Mouse (Mus musculus) lung, embryonic 16.5 days (tissue): ENCODE data around the gene Inpp4b. TPM values are rescaled to one million over a fixed set of nuclear protein-coding genes. Genes with fewer than 3 reads are reported as not detected.

Experiments used
- ATAC-seq: fragments of 200-750 bp; cut with Nextera tagmentation; 2 replicates; pipeline ENCODE4 v1.8.0; 2017; ENCODE audit warnings: low read depth, mild to moderate bottlenecking, moderate library complexity
- H3K27ac ChIP-seq: fragments of 300-500 bp; sonication (generic); 2 replicates; pipeline ENCODE4 v1.5.1; 2014; ENCODE audit warnings: mild to moderate bottlenecking, control low read depth, low read length
- H3K27me3 ChIP-seq: fragments of 300-500 bp; sonication (generic); 2 replicates; pipeline ENCODE4 v1.6.1; 2014; ENCODE audit warnings: low read depth, low read length, mixed read lengths; ENCODE audit not compliant: control insufficient read depth, insufficient read depth
- H3K36me3 ChIP-seq: fragments of 300-500 bp; sonication (generic); 2 replicates; pipeline ENCODE4 v1.6.1; 2014; ENCODE audit warnings: low read length; ENCODE audit not compliant: control insufficient read depth, insufficient read depth
- H3K4me1 ChIP-seq: fragments of 300-500 bp; sonication (generic); replicated peaks from 2 replicates; pipeline ENCODE4 v1.6.1; 2014; ENCODE audit warnings: low read length, mixed read lengths; ENCODE audit not compliant: control insufficient read depth, insufficient read depth
- H3K4me2 ChIP-seq: fragments of 300-500 bp; sonication (generic); 2 replicates; pipeline ENCODE4 v1.6.1; 2014; ENCODE audit warnings: low read depth, low read length, control low read depth
- H3K4me3 ChIP-seq: fragments of 300-500 bp; sonication (generic); 2 replicates; pipeline ENCODE4 v1.5.1; 2014; ENCODE audit warnings: mild to moderate bottlenecking, low read length, control low read depth
- H3K9ac ChIP-seq: fragments of 300-500 bp; sonication (generic); 2 replicates; pipeline ENCODE4 v1.6.1; 2014; ENCODE audit warnings: low read length, control low read depth
- H3K9me3 ChIP-seq: fragments of 300-500 bp; sonication (generic); 2 replicates; pipeline ENCODE4 v1.6.1; 2016; ENCODE audit warnings: low read length; ENCODE audit not compliant: control insufficient read depth
- WGBS: fragments of 180-500 bp; shearing (Covaris S2); extraction: QIAGEN DNeasy Blood & Tissue Kit; methylation state at CpG from one replicate; pipeline ENCODE4 v1.1.7; 2014; 5-methylcytosine and 5-hydroxymethylcytosine counted together
- polyA plus RNA-seq: library from polyadenylated mRNA; unstranded; fragments of >200 nt; fragmentation: Nextera tagmentation; extraction: Ambion mirVana; gene quantifications from 2 replicates; pipeline ENCODE4 v1.2.1, GENCODE M21; 2015

Gene Inpp4b
- 15.6 and 16.5 TPM in 2 replicates for polyA plus RNA-seq

- Histone ChIP-seq H3K27ac (no peak within 1 kb of the TSS), H3K9ac (peak within 1 kb of the TSS; percentile 53), H3K36me3 (no peaks in the 10 kb centered on the region), H3K4me2 (peak within 1 kb of the TSS; percentile 98), H3K4me3 (peak within 1 kb of the TSS; percentile 50), H3K27me3 (no peaks in the 10 kb centered on the region; the same call in 1 of the 2 replicates), H3K9me3 (no peaks in the 10 kb centered on the region), H3K4me1 (no peaks in the 10 kb centered on the region; the same call in 1 of the 2 replicates)
- WGBS = under 1% methylated on average over 37 of the region's 46 CpGs
- peak; percentile 81 for ATAC-seq
Measured at GRCm38 (mm10) chr8:81342236-81342998, at the start of gene Inpp4b. Gene Inpp4b (plus strand): TSS chr8:81342556.

- no peaks in the 10 kb centered on the region for H3K36me3 ChIP-seq
- no peak for ATAC-seq
- no peaks in the 10 kb centered on the region for H3K27me3 ChIP-seq
- WGBS = 69% methylated on average over 2 of the region's 2 CpGs
- H3K4me3 ChIP-seq = no peak overlapping the region
- no peak overlapping the region for H3K9ac ChIP-seq
- H3K4me2 ChIP-seq = no peak overlapping the region
- no peaks in the 10 kb centered on the region for H3K9me3 ChIP-seq
- no peaks in the 10 kb centered on the region for H3K4me1 ChIP-seq
- no peak overlapping the region for H3K27ac ChIP-seq
Measured at GRCm38 (mm10) chr8:81335250-81335649, 7.1 kb upstream of the Inpp4b start.

GRCm38 (mm10) chr8:81341191-81341590 is 1.2 kb upstream of the Inpp4b start:
- Histone ChIP-seq H3K4me3 (no peak overlapping the region), H3K4me2 (no peak overlapping the region)
- ATAC-seq = no peak

GRCm38 (mm10) chr8:81341591-81342235 is 643 bp upstream of the Inpp4b start:
- no peak overlapping the region for H3K27ac ChIP-seq
- peak; percentile 72 for ATAC-seq

More at GRCm38 (mm10) chr8:81341191-81341590, 1.2 kb upstream of the Inpp4b start:
- Histone ChIP-seq H3K9me3 (no peaks in the 10 kb centered on the region), H3K27me3 (no peaks in the 10 kb centered on the region; the same call in 1 of the 2 replicates), H3K27ac (no peak overlapping the region), H3K36me3 (no peaks in the 10 kb centered on the region), H3K9ac (no peak overlapping the region), H3K4me1 (no peaks in the 10 kb centered on the region; the same call in 1 of the 2 replicates)
- whole genome bisulfite sequencing = 41% methylated on average over 5 of the region's 5 CpGs

GRCm38 (mm10) chr8:81342999-81343302 is 595 bp downstream of the Inpp4b start:
- H3K27ac ChIP-seq = no peak overlapping the region
- H3K9ac ChIP-seq = no peak overlapping the region; the same call in 1 of the 2 replicates
- H3K36me3 ChIP-seq = no peaks in the 10 kb centered on the region
- 17% methylated on average over 3 of the region's 3 CpGs for WGBS
- H3K9me3 ChIP-seq = no peaks in the 10 kb centered on the region
- no peaks in the 10 kb centered on the region; the same call in 1 of the 2 replicates for H3K27me3 ChIP-seq
- ATAC-seq = no peak
- peak overlapping the region; percentile 50 for H3K4me3 ChIP-seq
- peak overlapping the region; percentile 98 for H3K4me2 ChIP-seq
- no peaks in the 10 kb centered on the region; the same call in 1 of the 2 replicates for H3K4me1 ChIP-seq

More at GRCm38 (mm10) chr8:81341591-81342235, 643 bp upstream of the Inpp4b start:
- Histone ChIP-seq H3K27me3 (no peaks in the 10 kb centered on the region; the same call in 1 of the 2 replicates), H3K4me2 (peak overlapping the region; percentile 98), H3K4me1 (no peaks in the 10 kb centered on the region; the same call in 1 of the 2 replicates), H3K9ac (peak overlapping the region; percentile 53), H3K9me3 (no peaks in the 10 kb centered on the region), H3K36me3 (no peaks in the 10 kb centered on the region), H3K4me3 (peak overlapping the region; percentile 50)
- 2% methylated on average over 20 of the region's 23 CpGs for WGBS

- Histone ChIP-seq H3K4me2 (no peak overlapping the region), H3K9ac (no peak overlapping the region), H3K36me3 (no peaks in the 10 kb centered on the region), H3K9me3 (no peaks in the 10 kb centered on the region), H3K4me3 (no peak overlapping the region), H3K27me3 (no peaks in the 10 kb centered on the region; the same call in 1 of the 2 replicates), H3K4me1 (no peaks in the 10 kb centered on the region; the same call in 1 of the 2 replicates), H3K27ac (no peak overlapping the region)
- no peak for ATAC-seq
- 65% methylated on average over 2 of the region's 2 CpGs for WGBS
Measured at GRCm38 (mm10) chr8:81345170-81345697, 2.9 kb downstream of the Inpp4b start.

- ATAC-seq = no peak
- no peak overlapping the region for H3K4me3 ChIP-seq
- H3K4me2 ChIP-seq = no peak overlapping the region
- H3K4me1 ChIP-seq = no peaks in the 10 kb centered on the region
- no peak overlapping the region for H3K27ac ChIP-seq
- no peaks in the 10 kb centered on the region; the same call in 1 of the 2 replicates for H3K27me3 ChIP-seq
- no peak overlapping the region for H3K9ac ChIP-seq
- H3K9me3 ChIP-seq = no peaks in the 10 kb centered on the region
- no peaks in the 10 kb centered on the region for H3K36me3 ChIP-seq
- 82% methylated on average over 1 of the region's 1 CpGs for WGBS
Measured at GRCm38 (mm10) chr8:81349452-81349851, 7.1 kb downstream of the Inpp4b start.

- no peaks in the 10 kb centered on the region for H3K4me1 ChIP-seq
- WGBS = 84% methylated on average over 5 of the region's 5 CpGs
- H3K9me3 ChIP-seq = no peaks in the 10 kb centered on the region
- H3K4me3 ChIP-seq = no peak overlapping the region
- H3K9ac ChIP-seq = no peak overlapping the region
- no peak overlapping the region for H3K4me2 ChIP-seq
- no peak for ATAC-seq
- no peaks in the 10 kb centered on the region for H3K27me3 ChIP-seq
- no peak overlapping the region for H3K27ac ChIP-seq
- no peaks in the 10 kb centered on the region for H3K36me3 ChIP-seq
Measured at GRCm38 (mm10) chr8:81353460-81353859, 11.1 kb downstream of the Inpp4b start.

GRCm38 (mm10) chr8:81358108-81358507 is 15.8 kb downstream of the Inpp4b start:
- no peak overlapping the region for H3K4me3 ChIP-seq
- no peak for ATAC-seq
- no peak overlapping the region for H3K4me2 ChIP-seq
- H3K27me3 ChIP-seq = no peaks in the 10 kb centered on the region
- no peaks in the 10 kb centered on the region for H3K9me3 ChIP-seq
- no peaks in the 10 kb centered on the region for H3K36me3 ChIP-seq
- WGBS = 78% methylated on average over 6 of the region's 6 CpGs
- H3K9ac ChIP-seq = no peak overlapping the region
- H3K27ac ChIP-seq = no peak overlapping the region
- no peaks in the 10 kb centered on the region for H3K4me1 ChIP-seq
